8 mouse cellular contexts compared by ENCODE assay signal in genomic region chr6:60829282-60829891, GRCm38 (mm10). TPM values are rescaled to one million over a fixed set of nuclear protein-coding genes. Genes with fewer than 3 reads are reported as not detected.
A peak's percentile ranks its signal among the peaks of the same experiment; 100 is the strongest.
DNase-seq lines count a peak whose midpoint lies in the region; ATAC-seq and TF ChIP-seq lines count a peak whose summit lies in the region.

Gene Snca (minus strand): TSS chr6:60829855.

- 3% methylated on average over 14 of the region's 14 CpGs for WGBS in lung, embryonic 16.5 days
- 3% methylated on average over 14 of the region's 14 CpGs for WGBS in embryonic facial prominence, embryonic 10.5 days
- WGBS in stomach, postnatal 0 days, result 1% methylated on average over 14 of the region's 14 CpGs

- intact Hi-C loops in heart, postnatal 14 days (cut with DNase I), result no loop called here

- H3K27me3 ChIP-seq in lung, embryonic 16.5 days (ENCODE audit: control insufficient read depth, insufficient read depth, low read depth, low read length), result no peaks in the 10 kb centered on the region; the same call in 1 of the 2 replicates
- H3K27me3 ChIP-seq in embryonic facial prominence, embryonic 10.5 days (replicated peaks; ENCODE audit: low read depth, poor library complexity, severe bottlenecking), result peaks cover 17% of the 10 kb centered on the region
- no peaks in the 10 kb centered on the region for H3K27me3 ChIP-seq in stomach, postnatal 0 days (ENCODE audit: control insufficient read depth, insufficient read depth, low read length)

- no peaks in the 10 kb centered on the region for H3K9me3 ChIP-seq in lung, embryonic 16.5 days (ENCODE audit: control insufficient read depth, low read length)
- H3K9me3 ChIP-seq in embryonic facial prominence, embryonic 10.5 days, result no peaks in the 10 kb centered on the region
- no peaks in the 10 kb centered on the region for H3K9me3 ChIP-seq in stomach, postnatal 0 days (ENCODE audit: control insufficient read depth, low read length)

- H3K9ac ChIP-seq in lung, embryonic 16.5 days (ENCODE audit: low read length), result peak within 1 kb of the TSS; percentile 11
- peak within 1 kb of the TSS; percentile 45 for H3K9ac ChIP-seq in stomach, postnatal 0 days (ENCODE audit: low read length)

- no peak for DNase-seq in lung, adult 18-20 months
- peak; percentile 49 for DNase-seq in embryonic facial prominence, embryonic 10.5 days (ENCODE audit: low spot score)
- DNase-seq in heart, postnatal 14 days, result no peak
- no peak for DNase-seq in layer of hippocampus, postnatal 10 days (ENCODE audit: low spot score in 2 of 2)
- DNase-seq in stomach, postnatal 0 days (ENCODE audit: low spot score), result no peak
- DNase-seq in gastrocnemius, postnatal 10 days, result no peak

- no peak for TF ChIP-seq EP300 in stomach, postnatal 0 days (optimal IDR thresholded peaks at IDR 0.05)

- TF ChIP-seq CTCF in stomach, postnatal 0 days (IDR thresholded peaks at IDR 0.05; ENCODE audit: low read depth), result no peak

- peaks cover 10% of the 10 kb centered on the region; the same call in 1 of the 2 replicates for H3K4me1 ChIP-seq in lung, embryonic 16.5 days (replicated peaks; ENCODE audit: control insufficient read depth, insufficient read depth, low read length)
- peaks cover 20% of the 10 kb centered on the region for H3K4me1 ChIP-seq in embryonic facial prominence, embryonic 10.5 days
- no peaks in the 10 kb centered on the region; the same call in 1 of the 2 replicates for H3K4me1 ChIP-seq in stomach, postnatal 0 days (replicated peaks; ENCODE audit: control insufficient read depth, insufficient read depth)

- ATAC-seq in lung, embryonic 16.5 days (ENCODE audit: low read depth), result 0 out of 2 replicates have a peak, but pooled peaks have one; percentile 17
- no peak for ATAC-seq in megakaryocyte-erythroid progenitor cell, adult 5-6 weeks (replicated peaks; ENCODE audit: low FRiP score, low TSS enrichment, poor library complexity, severe bottlenecking)
- no peak for ATAC-seq in stomach, postnatal 0 days (ENCODE audit: low FRiP score, low TSS enrichment)

- H3K36me3 ChIP-seq in lung, embryonic 16.5 days (ENCODE audit: control insufficient read depth, insufficient read depth, low read length), result no peaks in the 10 kb centered on the region
- H3K36me3 ChIP-seq in embryonic facial prominence, embryonic 10.5 days (replicated peaks), result no peaks in the 10 kb centered on the region
- H3K36me3 ChIP-seq in stomach, postnatal 0 days (ENCODE audit: control insufficient read depth, insufficient read depth, low read length), result no peaks in the 10 kb centered on the region

- peak within 1 kb of the TSS; percentile 52 for H3K4me3 ChIP-seq in lung, embryonic 16.5 days (ENCODE audit: low read length)
- peak within 1 kb of the TSS; percentile 66 for H3K4me3 ChIP-seq in embryonic facial prominence, embryonic 10.5 days
- peak within 1 kb of the TSS; percentile 45 for H3K4me3 ChIP-seq in stomach, postnatal 0 days (ENCODE audit: low read depth, low read length)

- H3K27ac ChIP-seq in lung, embryonic 16.5 days (ENCODE audit: low read length), result no peak within 1 kb of the TSS
- peak within 1 kb of the TSS; percentile 86 for H3K27ac ChIP-seq in embryonic facial prominence, embryonic 10.5 days (replicated peaks)
- H3K27ac ChIP-seq in stomach, postnatal 0 days (replicated peaks), result no peak within 1 kb of the TSS

- peak within 1 kb of the TSS; percentile 72 for H3K4me2 ChIP-seq in lung, embryonic 16.5 days (ENCODE audit: low read depth, low read length)
- peak within 1 kb of the TSS; percentile 81 for H3K4me2 ChIP-seq in stomach, postnatal 0 days (replicated peaks; ENCODE audit: low read depth)

RNA-seq across cellular contexts. Expression of gene Snca, which starts in this region (rescaled TPM):
- polyA plus RNA-seq in lung, embryonic 16.5 days (2015; fragmentation: Nextera tagmentation; extraction: Ambion mirVana), result 46.7 and 53.1 TPM in 2 replicates
- 16.8 and 21.0 TPM in 2 replicates for polyA plus RNA-seq in embryonic facial prominence, embryonic 10.5 days (2016; fragmentation: Nextera tagmentation; extraction: Ambion mirVana)
- 10 to 100 TPM; 57.3 to 83.2 TPM for total RNA-seq in heart, postnatal 14 days (2021)
- total RNA-seq in layer of hippocampus, postnatal 10 days (2021), result 100 to 1,000 TPM; 848 to 956 TPM
- 25.2 and 35.8 TPM in 2 replicates for total RNA-seq in megakaryocyte-erythroid progenitor cell, adult 5-6 weeks (2014; fragmentation: Nextera tagmentation)
- total RNA-seq in megakaryocyte-erythroid progenitor cell, adult 5-6 weeks (2017), result 33.4 and 43.4 TPM in 2 replicates
- polyA plus RNA-seq in stomach, postnatal 0 days (2015; fragmentation: Nextera tagmentation; extraction: Ambion mirVana), result 6.5 and 8.0 TPM in 2 replicates
- total RNA-seq in gastrocnemius, postnatal 10 days (2021), result 1 to 10 TPM; 3.5 to 6.1 TPM

Comparison
In these comparisons a context has a peak if more than half of its experiments do, and no peak if none do; other contexts are left out.
1. RNA of gene Snca (total RNA-seq): 848 to 956 TPM in layer of hippocampus, postnatal 10 days; 57.3 to 83.2 TPM in heart, postnatal 14 days, 25.2 to 43.4 TPM in megakaryocyte-erythroid progenitor cell, adult 5-6 weeks and 3.5 to 6.1 TPM in gastrocnemius, postnatal 10 days; every median in the first group is over 10 times any median in the second.
2. Peak in every context shown above with its lines, with median percentiles within 50 percentile points of each other: H3K4me3 ChIP-seq.